27 mouse cellular contexts compared by ENCODE assay signal in the genomic region with DNA sequence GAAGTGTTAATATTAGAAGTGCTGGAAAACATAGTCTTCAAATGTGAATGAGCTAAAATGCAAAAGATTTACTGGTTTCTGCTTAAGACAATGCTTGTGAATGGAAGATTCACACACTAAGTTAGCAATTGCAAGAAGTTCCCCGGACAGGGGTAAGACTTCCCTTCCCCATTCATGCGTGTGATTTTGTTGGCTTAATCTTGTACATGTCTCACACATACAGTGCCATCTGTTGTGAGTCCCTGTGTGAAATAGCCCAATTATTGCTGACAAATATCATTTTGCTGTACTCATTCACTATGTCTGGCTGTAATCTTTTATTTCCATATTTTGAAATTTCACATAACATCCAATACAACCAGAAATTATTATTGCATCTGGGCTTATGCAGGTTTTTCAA.
DNase-seq lines count a peak whose midpoint lies in the region; ATAC-seq and TF ChIP-seq lines count a peak whose summit lies in the region.
"Had no signal": no experiment of that assay in that cellular context is flagged by ENCODE, and none has a peak within 500 bp of the region (broad histone marks: within the 10 kb centered on the region; RNA-seq: fewer than 3 reads in every experiment).

No protein-coding gene starts in this region.

- no peaks in the 10 kb centered on the region for H3K27me3 ChIP-seq in cerebellum, adult 2 months (ENCODE audit: control insufficient read depth, insufficient read depth, low read length)
- H3K27me3 ChIP-seq in forebrain, embryonic 14.5 days (replicated peaks; ENCODE audit: control insufficient read depth, insufficient read depth, low read length) = no peaks in the 10 kb centered on the region
- no peaks in the 10 kb centered on the region for H3K27me3 ChIP-seq in forebrain, postnatal 0 days (ENCODE audit: insufficient read depth, low read length)
- no peaks in the 10 kb centered on the region for H3K27me3 ChIP-seq in hindbrain, postnatal 0 days (ENCODE audit: insufficient read depth, low read length)
- H3K27me3 ChIP-seq in hindbrain, embryonic 16.5 days (replicated peaks; ENCODE audit: control insufficient read depth, insufficient read depth, low read length) = no peaks in the 10 kb centered on the region
- H3K27me3 ChIP-seq in midbrain, postnatal 0 days (ENCODE audit: insufficient read depth, low read length) = no peaks in the 10 kb centered on the region
- no peaks in the 10 kb centered on the region for H3K27me3 ChIP-seq in midbrain, embryonic 16.5 days (ENCODE audit: control insufficient read depth, insufficient read depth, low read depth, low read length)
- H3K27me3 ChIP-seq: embryonic facial prominence, embryonic 13.5 days; hindbrain, embryonic 12.5 days; hindbrain, embryonic 15.5 days had no signal

- no peaks in the 10 kb centered on the region for H3K9me3 ChIP-seq in forebrain, embryonic 14.5 days (replicated peaks; ENCODE audit: control insufficient read depth, low read length)
- H3K9me3 ChIP-seq in forebrain, postnatal 0 days (ENCODE audit: low read length) = no peaks in the 10 kb centered on the region
- H3K9me3 ChIP-seq in hindbrain, postnatal 0 days (ENCODE audit: low read length) = no peaks in the 10 kb centered on the region
- H3K9me3 ChIP-seq in hindbrain, embryonic 16.5 days (ENCODE audit: control insufficient read depth, low read length) = no peaks in the 10 kb centered on the region
- H3K9me3 ChIP-seq in midbrain, postnatal 0 days (ENCODE audit: low read length) = no peaks in the 10 kb centered on the region
- H3K9me3 ChIP-seq in midbrain, embryonic 16.5 days (replicated peaks; ENCODE audit: control insufficient read depth, low read length, poor library complexity, severe bottlenecking) = no peaks in the 10 kb centered on the region
- H3K9me3 ChIP-seq: embryonic facial prominence, embryonic 10.5 days; embryonic facial prominence, embryonic 13.5 days; hindbrain, embryonic 12.5 days; hindbrain, embryonic 15.5 days had no signal

- no peak overlapping the region for H3K4me2 ChIP-seq in forebrain, embryonic 14.5 days (ENCODE audit: low read length)
- no peak overlapping the region for H3K4me2 ChIP-seq in forebrain, postnatal 0 days (ENCODE audit: low read depth)
- no peak overlapping the region for H3K4me2 ChIP-seq in hindbrain, postnatal 0 days (ENCODE audit: low read depth, low read length)
- no peak overlapping the region for H3K4me2 ChIP-seq in hindbrain, embryonic 16.5 days (ENCODE audit: low read length)
- no peak overlapping the region for H3K4me2 ChIP-seq in midbrain, postnatal 0 days (ENCODE audit: low read depth, low read length, poor library complexity, severe bottlenecking)
- no peak overlapping the region for H3K4me2 ChIP-seq in midbrain, embryonic 16.5 days (ENCODE audit: low read length)
- H3K4me2 ChIP-seq: embryonic facial prominence, embryonic 13.5 days; heart, embryonic 11.5 days; hindbrain, embryonic 12.5 days; hindbrain, embryonic 15.5 days had no signal

- no peak overlapping the region for H3K27ac ChIP-seq in cerebellum, adult 2 months (ENCODE audit: insufficient read depth, low read length)
- H3K27ac ChIP-seq in forebrain, embryonic 14.5 days (ENCODE audit: low read depth, low read length) = no peak overlapping the region
- no peak overlapping the region for H3K27ac ChIP-seq in forebrain, postnatal 0 days (ENCODE audit: low read depth, low read length)
- no peak overlapping the region for H3K27ac ChIP-seq in hindbrain, postnatal 0 days
- no peak overlapping the region for H3K27ac ChIP-seq in hindbrain, embryonic 16.5 days (ENCODE audit: low read depth, low read length)
- no peak overlapping the region for H3K27ac ChIP-seq in midbrain, postnatal 0 days (ENCODE audit: low read depth, low read length)
- H3K27ac ChIP-seq in midbrain, embryonic 16.5 days (ENCODE audit: low read length) = no peak overlapping the region
- H3K27ac ChIP-seq: embryonic facial prominence, embryonic 10.5 days; embryonic facial prominence, embryonic 13.5 days; gastrocnemius, adult 2 months; hindbrain, embryonic 12.5 days; hindbrain, embryonic 15.5 days had no signal

- no peak overlapping the region for H3K4me3 ChIP-seq in cerebellum, adult 2 months (replicated peaks; ENCODE audit: insufficient read depth, low read depth, low read length)
- H3K4me3 ChIP-seq in forebrain, embryonic 14.5 days (ENCODE audit: low read depth, low read length) = no peak overlapping the region
- no peak overlapping the region for H3K4me3 ChIP-seq in forebrain, postnatal 0 days (ENCODE audit: low read depth, low read length)
- no peak overlapping the region for H3K4me3 ChIP-seq in hindbrain, postnatal 0 days (ENCODE audit: low read length)
- H3K4me3 ChIP-seq in hindbrain, embryonic 16.5 days (ENCODE audit: low read length) = no peak overlapping the region
- H3K4me3 ChIP-seq in midbrain, postnatal 0 days (ENCODE audit: low read depth, low read length) = no peak overlapping the region
- H3K4me3 ChIP-seq in midbrain, embryonic 16.5 days (ENCODE audit: low read depth, low read length) = no peak overlapping the region
- H3K4me3 ChIP-seq: embryonic facial prominence, embryonic 10.5 days; embryonic facial prominence, embryonic 13.5 days; erythroblast, embryonic 14.5 days; gastrocnemius, adult 2 months; hindbrain, embryonic 12.5 days; hindbrain, embryonic 15.5 days had no signal

- TF ChIP-seq CTCF in cerebellum, adult 2 months (IDR thresholded peaks at IDR 0.05; ENCODE audit: borderline replicate concordance, insufficient read depth, low read depth, low read length) = no peak
- TF ChIP-seq CTCF in forebrain, postnatal 0 days (IDR thresholded peaks at IDR 0.05; ENCODE audit: low read depth) = no peak
- no peak for TF ChIP-seq CTCF in hindbrain, postnatal 0 days (IDR thresholded peaks at IDR 0.05; ENCODE audit: low read depth)
- no peak for TF ChIP-seq CTCF in midbrain, postnatal 0 days (IDR thresholded peaks at IDR 0.05)

- 14% methylated on average over 2 of the region's 2 CpGs for WGBS in cerebellum, adult 2 months
- WGBS in forebrain, embryonic 14.5 days = 71% methylated on average over 2 of the region's 2 CpGs
- 69% methylated on average over 2 of the region's 2 CpGs for WGBS in forebrain, postnatal 0 days
- 51% methylated on average over 2 of the region's 2 CpGs for WGBS in hindbrain, postnatal 0 days
- WGBS in hindbrain, embryonic 16.5 days = 79% methylated on average over 2 of the region's 2 CpGs
- 88% methylated on average over 2 of the region's 2 CpGs for WGBS in midbrain, postnatal 0 days
- WGBS in midbrain, embryonic 16.5 days = 92% methylated on average over 2 of the region's 2 CpGs

- no peaks in the 10 kb centered on the region for H3K4me1 ChIP-seq in cerebellum, adult 2 months (ENCODE audit: control insufficient read depth, insufficient read depth, low read length)
- H3K4me1 ChIP-seq in forebrain, embryonic 14.5 days (ENCODE audit: control insufficient read depth, insufficient read depth, low read length) = no peaks in the 10 kb centered on the region
- no peaks in the 10 kb centered on the region for H3K4me1 ChIP-seq in forebrain, postnatal 0 days (ENCODE audit: insufficient read depth)
- no peaks in the 10 kb centered on the region for H3K4me1 ChIP-seq in hindbrain, postnatal 0 days (ENCODE audit: insufficient read depth, low read length)
- H3K4me1 ChIP-seq in hindbrain, embryonic 16.5 days (ENCODE audit: control insufficient read depth, insufficient read depth, low read depth, low read length) = no peaks in the 10 kb centered on the region
- H3K4me1 ChIP-seq in midbrain, postnatal 0 days (ENCODE audit: insufficient read depth, low read length) = no peaks in the 10 kb centered on the region
- no peaks in the 10 kb centered on the region for H3K4me1 ChIP-seq in midbrain, embryonic 16.5 days (ENCODE audit: control insufficient read depth, insufficient read depth, low read length)
- H3K4me1 ChIP-seq: embryonic facial prominence, embryonic 10.5 days; embryonic facial prominence, embryonic 13.5 days; hindbrain, embryonic 12.5 days; hindbrain, embryonic 15.5 days had no signal

- H3K9ac ChIP-seq in forebrain, embryonic 14.5 days (ENCODE audit: low read length) = no peak overlapping the region
- H3K9ac ChIP-seq in forebrain, postnatal 0 days = no peak overlapping the region
- no peak overlapping the region for H3K9ac ChIP-seq in hindbrain, postnatal 0 days (replicated peaks; ENCODE audit: low read length)
- H3K9ac ChIP-seq in hindbrain, embryonic 16.5 days (ENCODE audit: low read depth, low read length) = no peak overlapping the region
- no peak overlapping the region for H3K9ac ChIP-seq in midbrain, postnatal 0 days (replicated peaks; ENCODE audit: low read length, poor library complexity, severe bottlenecking)
- H3K9ac ChIP-seq in midbrain, embryonic 16.5 days (ENCODE audit: low read depth, low read length) = no peak overlapping the region
- H3K9ac ChIP-seq: embryonic facial prominence, embryonic 13.5 days; hindbrain, embryonic 12.5 days; hindbrain, embryonic 15.5 days had no signal

- no peak for ATAC-seq in forebrain, embryonic 14.5 days
- ATAC-seq in forebrain, postnatal 0 days = no peak
- ATAC-seq in hindbrain, postnatal 0 days = no peak
- ATAC-seq in hindbrain, embryonic 16.5 days = no peak
- no peak for ATAC-seq in midbrain, postnatal 0 days (ENCODE audit: low FRiP score)
- ATAC-seq in midbrain, embryonic 16.5 days = no peak
- ATAC-seq: activated CD4-positive, CD25-positive, alpha-beta regulatory T cell, adult 4 months; inflammation-experienced regulatory T-cells, adult 6 months; intestine, embryonic 16.5 days had no signal

- peak; percentile 81 to 87 for DNase-seq in cerebellum, postnatal 10 days
- no peak for DNase-seq in cerebellum, adult 2 months
- peak; percentile 54 for DNase-seq in forebrain, embryonic 14.5 days (ENCODE audit: low spot score)
- DNase-seq in forebrain, postnatal 0 days = no peak
- DNase-seq in hindbrain, postnatal 0 days (ENCODE audit: low spot score) = peak; percentile 59
- peak; percentile 62 for DNase-seq in midbrain, postnatal 0 days (ENCODE audit: low spot score)
- DNase-seq: adrenal gland, adult 8-10 months; adrenal gland, postnatal 25 days; cerebellum, adult 11 months; cerebellum, adult 9-10 months; cerebellum, postnatal 36 days; embryo, embryonic 11 days; gastrocnemius, adult 2 months; gastrocnemius, postnatal 14 days; heart, adult 11 months; kidney, adult 18-20 months had no signal

- no peak for TF ChIP-seq POLR2A in cerebellum, adult 2 months (IDR thresholded peaks at IDR 0.05; ENCODE audit: borderline replicate concordance, insufficient read depth, low read length)

- no peaks in the 10 kb centered on the region for H3K36me3 ChIP-seq in forebrain, embryonic 14.5 days (ENCODE audit: control insufficient read depth, insufficient read depth, low read length)
- H3K36me3 ChIP-seq in forebrain, postnatal 0 days (ENCODE audit: insufficient read depth) = no peaks in the 10 kb centered on the region
- H3K36me3 ChIP-seq in hindbrain, postnatal 0 days (ENCODE audit: insufficient read depth, low read length) = no peaks in the 10 kb centered on the region
- H3K36me3 ChIP-seq in hindbrain, embryonic 16.5 days (ENCODE audit: control insufficient read depth, insufficient read depth, low read length) = no peaks in the 10 kb centered on the region
- H3K36me3 ChIP-seq in midbrain, postnatal 0 days (ENCODE audit: insufficient read depth, low read length) = no peaks in the 10 kb centered on the region
- H3K36me3 ChIP-seq in midbrain, embryonic 16.5 days (ENCODE audit: control insufficient read depth, insufficient read depth, low read length) = no peaks in the 10 kb centered on the region
- H3K36me3 ChIP-seq: embryonic facial prominence, embryonic 10.5 days; embryonic facial prominence, embryonic 13.5 days; hindbrain, embryonic 12.5 days; hindbrain, embryonic 15.5 days had no signal

Comparison
In these comparisons a context has a peak if more than half of its experiments do, and no peak if none do; other contexts are left out.
1. DNase-seq: peak in cerebellum, postnatal 10 days (2 of 2), forebrain, embryonic 14.5 days (single experiment), hindbrain, postnatal 0 days (single experiment) and midbrain, postnatal 0 days (single experiment); none in cerebellum, adult 2 months (0 of 2) and forebrain, postnatal 0 days (single experiment).